Mouse (Mus musculus) liver, embryonic 16.5 days (tissue): ENCODE measurements around the gene Zfp598. TPM values are rescaled to one million over a fixed set of nuclear protein-coding genes. Genes with fewer than 3 reads are reported as not detected.

Experiments used
- ATAC-seq: fragments of 200-750 bp; cut with Nextera tagmentation; 2 replicates; pipeline ENCODE4 v1.8.0; 2017; ENCODE audit warnings: low read depth, mild to moderate bottlenecking, moderate number of reproducible peaks, moderate library complexity
- H3K27ac ChIP-seq: fragments of 300-500 bp; sonication (generic); 2 replicates; pipeline ENCODE4 v1.5.1; 2014; ENCODE audit warnings: mild to moderate bottlenecking, low read length
- H3K27me3 ChIP-seq: fragments of 300-500 bp; sonication (generic); 2 replicates; pipeline ENCODE4 v1.6.1; 2014; ENCODE audit warnings: low read depth, low read length, mixed read lengths; ENCODE audit not compliant: control insufficient read depth, insufficient read depth
- H3K36me3 ChIP-seq: fragments of 300-500 bp; sonication (generic); 2 replicates; pipeline ENCODE4 v1.6.1; 2014; ENCODE audit warnings: mild to moderate bottlenecking; ENCODE audit not compliant: control insufficient read depth, insufficient read depth
- H3K4me1 ChIP-seq: fragments of 300-500 bp; sonication (generic); 2 replicates; pipeline ENCODE4 v1.6.1; 2014; ENCODE audit warnings: low read depth, low read length, mixed read lengths; ENCODE audit not compliant: control insufficient read depth
- H3K4me2 ChIP-seq: fragments of 300-500 bp; sonication (generic); 2 replicates; pipeline ENCODE4 v1.6.1; 2014; ENCODE audit warnings: low read depth, low read length, mixed read lengths
- H3K4me3 ChIP-seq: fragments of 300-500 bp; sonication (generic); 2 replicates; pipeline ENCODE4 v1.5.1; 2014; ENCODE audit warnings: low read depth, mild to moderate bottlenecking, low read length
- H3K9ac ChIP-seq: fragments of 300-500 bp; sonication (generic); 2 replicates; pipeline ENCODE4 v1.6.1; 2014; ENCODE audit warnings: low read depth, low read length
- H3K9me3 ChIP-seq: fragments of 300-500 bp; sonication (generic); replicated peaks from 2 replicates; pipeline ENCODE4 v1.6.1; 2016; ENCODE audit warnings: low read length; ENCODE audit not compliant: control insufficient read depth
- WGBS: fragments of 180-500 bp; shearing (Covaris S2); extraction: QIAGEN DNeasy Blood & Tissue Kit; methylation state at CpG from one replicate; pipeline ENCODE4 v1.1.7; 2014; ENCODE audit not compliant: insufficient replicate concordance; 5-methylcytosine and 5-hydroxymethylcytosine counted together
- polyA plus RNA-seq: library from polyadenylated mRNA; unstranded; fragments of >200 nt; fragmentation: Nextera tagmentation; extraction: Ambion mirVana; gene quantifications from 2 replicates; pipeline ENCODE4 v1.2.1, GENCODE M21; 2015

The Zfp598 gene
- polyA plus RNA-seq, 1 experiment from 2014 or later, result 8.7 TPM

GRCm38 (mm10) chr17:24725637-24726390 lies 56.3 kb downstream of the Zfp598 start:
- H3K4me3 ChIP-seq, result no peak overlapping the region
- H3K9ac ChIP-seq, result no peak overlapping the region
- H3K27me3 ChIP-seq, result no peaks in the 10 kb centered on the region; the same call in 1 of the 2 replicates
- H3K4me1 ChIP-seq, result peaks cover 28% of the 10 kb centered on the region
- H3K36me3 ChIP-seq, result peaks cover 9% of the 10 kb centered on the region
- ATAC-seq, result no peak
- 46% methylated on average over 3 of the region's 3 CpGs for WGBS
- H3K4me2 ChIP-seq, result no peak overlapping the region
- H3K9me3 ChIP-seq, result no peaks in the 10 kb centered on the region
- H3K27ac ChIP-seq, result no peak overlapping the region

DNA sequence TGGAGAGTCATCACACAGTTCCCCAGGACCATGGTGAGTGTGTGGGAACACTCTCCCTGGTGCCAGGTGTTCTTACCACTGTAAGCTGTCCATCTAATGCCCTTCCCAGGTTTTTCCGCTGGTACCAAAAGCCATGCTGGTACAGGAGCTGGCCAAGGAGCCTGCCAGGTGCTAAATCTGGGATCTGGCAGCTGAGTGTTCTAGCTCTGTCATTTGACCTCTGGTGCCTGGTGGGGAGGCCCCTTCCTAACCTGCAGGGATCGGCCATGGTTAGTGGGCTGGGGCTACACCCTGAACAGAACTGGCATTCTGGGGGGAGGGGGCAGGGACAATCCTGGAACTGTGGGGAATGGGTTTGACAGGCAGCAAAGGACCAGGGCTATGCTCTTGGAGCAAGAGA lies 58.1 kb downstream of the Zfp598 start, which contains the start of gene Rpl3l:
Gene Rpl3l, plus strand, starts transcription at position 203 of the 400 bp plus-strand sequence.
- no peaks in the 10 kb centered on the region; the same call in 1 of the 2 replicates for H3K27me3 ChIP-seq
- H3K9me3 ChIP-seq, result no peaks in the 10 kb centered on the region
- no peaks in the 10 kb centered on the region; the same call in 1 of the 2 replicates for H3K36me3 ChIP-seq
- H3K4me3 ChIP-seq, result no peak within 1 kb of the TSS
- no peak within 1 kb of the TSS for H3K4me2 ChIP-seq
- H3K9ac ChIP-seq, result no peak within 1 kb of the TSS
- peaks cover 14% of the 10 kb centered on the region for H3K4me1 ChIP-seq
- no peak for ATAC-seq
- 62% methylated on average over 2 of the region's 2 CpGs for WGBS
- H3K27ac ChIP-seq, result no peak within 1 kb of the TSS

- no peak for ATAC-seq
- no peaks in the 10 kb centered on the region for H3K9me3 ChIP-seq
- no peak overlapping the region for H3K4me2 ChIP-seq
- no peaks in the 10 kb centered on the region for H3K36me3 ChIP-seq
- H3K27ac ChIP-seq, result no peak overlapping the region
- peaks cover 8% of the 10 kb centered on the region for H3K4me1 ChIP-seq
- no peaks in the 10 kb centered on the region; the same call in 1 of the 2 replicates for H3K27me3 ChIP-seq
- WGBS, result 57% methylated on average over 17 of the region's 17 CpGs
- H3K4me3 ChIP-seq, result no peak overlapping the region
- no peak overlapping the region for H3K9ac ChIP-seq
Observed at GRCm38 (mm10) chr17:24728184-24728583, 58.7 kb downstream of the Zfp598 start.

DNA sequence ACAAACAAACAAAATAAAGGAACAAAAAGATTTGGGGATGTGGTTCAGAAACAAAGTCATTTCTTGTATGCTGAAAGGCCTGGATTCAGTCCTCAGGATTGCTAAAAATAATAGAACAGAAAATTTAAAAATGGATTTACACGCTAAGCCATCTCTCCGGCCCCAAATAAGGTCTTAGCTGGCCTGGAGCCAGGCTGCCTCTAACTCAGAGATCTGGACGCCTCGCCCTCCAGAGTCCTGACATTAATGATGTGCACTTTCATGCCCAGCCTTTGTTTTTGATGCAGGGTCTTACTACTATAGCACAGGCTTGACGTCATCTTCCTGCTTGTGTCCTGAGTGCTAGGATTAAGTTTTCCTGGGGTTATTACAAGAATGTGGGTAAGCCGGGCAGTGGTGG lies 59.6 kb downstream of the Zfp598 start:
- H3K4me1 ChIP-seq, result peaks cover 3% of the 10 kb centered on the region
- no peaks in the 10 kb centered on the region for H3K9me3 ChIP-seq
- no peak overlapping the region for H3K4me3 ChIP-seq
- ATAC-seq, result no peak
- H3K4me2 ChIP-seq, result no peak overlapping the region
- 78% methylated on average over 6 of the region's 6 CpGs for WGBS
- H3K27ac ChIP-seq, result no peak overlapping the region
- no peak overlapping the region for H3K9ac ChIP-seq
- H3K36me3 ChIP-seq, result no peaks in the 10 kb centered on the region
- H3K27me3 ChIP-seq, result no peaks in the 10 kb centered on the region; the same call in 1 of the 2 replicates

GRCm38 (mm10) chr17:24730787-24731186 lies 61.3 kb downstream of the Zfp598 start:
- peaks cover 5% of the 10 kb centered on the region for H3K4me1 ChIP-seq
- no peaks in the 10 kb centered on the region for H3K9me3 ChIP-seq
- H3K9ac ChIP-seq, result no peak overlapping the region
- H3K4me2 ChIP-seq, result no peak overlapping the region
- no peaks in the 10 kb centered on the region for H3K36me3 ChIP-seq
- H3K27ac ChIP-seq, result no peak overlapping the region
- no peaks in the 10 kb centered on the region; the same call in 1 of the 2 replicates for H3K27me3 ChIP-seq
- no peak overlapping the region for H3K4me3 ChIP-seq
- 68% methylated on average over 14 of the region's 14 CpGs for WGBS
- no peak for ATAC-seq

Other genes with a start within 250 kb of the Zfp598 start
- gene Eci1, start 243.0 kb upstream of the Zfp598 start, polyA plus RNA-seq, result 94.0 and 95.5 TPM in 2 replicates
- 0.49 and 0.67 TPM in 2 replicates for gene Dnase1l2, start 226.6 kb upstream of the Zfp598 start, polyA plus RNA-seq
- 11.4 and 12.3 TPM in 2 replicates for gene E4f1, start 199.4 kb upstream of the Zfp598 start, polyA plus RNA-seq
- gene Pgp, start 199.3 kb upstream of the Zfp598 start, polyA plus RNA-seq, result 48.2 and 49.0 TPM in 2 replicates
- not detected in 2 replicates for gene Bricd5, start 195.8 kb upstream of the Zfp598 start, polyA plus RNA-seq
- 11.8 and 11.9 TPM in 2 replicates for gene Mlst8, start 190.6 kb upstream of the Zfp598 start, polyA plus RNA-seq
- 0.08 and 0.13 TPM in 2 replicates for gene Caskin1, start 181.1 kb upstream of the Zfp598 start, polyA plus RNA-seq
- 28.5 and 29.6 TPM in 2 replicates for gene Traf7, start 141.7 kb upstream of the Zfp598 start, polyA plus RNA-seq
- gene Rab26, start 135.5 kb upstream of the Zfp598 start, polyA plus RNA-seq, result 0.46 and 0.87 TPM in 2 replicates
- gene Pkd1, start 119.9 kb upstream of the Zfp598 start, polyA plus RNA-seq, result 2.7 and 4.0 TPM in 2 replicates
- gene Tsc2, start 37.1 kb upstream of the Zfp598 start, polyA plus RNA-seq, result 20.6 and 23.7 TPM in 2 replicates
- 5.9 and 6.7 TPM in 2 replicates for gene Nthl1, start 37.0 kb upstream of the Zfp598 start, polyA plus RNA-seq
- 9.8 and 11.8 TPM in 2 replicates for gene Slc9a3r2, start 19.4 kb upstream of the Zfp598 start, polyA plus RNA-seq
- 0.15 and 0.38 TPM in 2 replicates for gene Npw, start 11.2 kb upstream of the Zfp598 start, polyA plus RNA-seq
- 0.05 and 0.21 TPM in 2 replicates for gene Syngr3, start 20.3 kb downstream of the Zfp598 start, polyA plus RNA-seq
- 23.7 and 23.9 TPM in 2 replicates for gene Gfer, start 26.5 kb downstream of the Zfp598 start, polyA plus RNA-seq
- 0.37 and 0.42 TPM in 2 replicates for gene Noxo1, start 26.5 kb downstream of the Zfp598 start, polyA plus RNA-seq
- gene Tbl3, start 38.0 kb downstream of the Zfp598 start, polyA plus RNA-seq, result 29.3 and 29.5 TPM in 2 replicates
- gene Rnf151, start 48.4 kb downstream of the Zfp598 start, polyA plus RNA-seq, result 0.07 TPM in 1 of 2 replicates, not detected in the other
- gene Rps2, start 48.4 kb downstream of the Zfp598 start, polyA plus RNA-seq, result 868 and 907 TPM in 2 replicates
- gene Ndufb10, start 54.8 kb downstream of the Zfp598 start, polyA plus RNA-seq, result 168 and 174 TPM in 2 replicates
- 0.34 TPM in 1 of 2 replicates, not detected in the other for gene Rpl3l, start 58.1 kb downstream of the Zfp598 start, polyA plus RNA-seq
- 30.0 and 33.9 TPM in 2 replicates for gene Msrb1, start 67.0 kb downstream of the Zfp598 start, polyA plus RNA-seq
- gene Hs3st6, start 83.3 kb downstream of the Zfp598 start, polyA plus RNA-seq, result 0.24 TPM in 1 of 2 replicates, not detected in the other
- 0.30 and 0.56 TPM in 2 replicates for gene Meiob, start 134.6 kb downstream of the Zfp598 start, polyA plus RNA-seq
- gene Hagh, start 170.5 kb downstream of the Zfp598 start, polyA plus RNA-seq, result 124 and 125 TPM in 2 replicates
- gene Fahd1, start 180.7 kb downstream of the Zfp598 start, polyA plus RNA-seq, result 46.3 and 47.3 TPM in 2 replicates
- 11.0 and 11.7 TPM in 2 replicates for gene Igfals, start 196.3 kb downstream of the Zfp598 start, polyA plus RNA-seq
- 53.2 and 55.5 TPM in 2 replicates for gene Nubp2, start 216.7 kb downstream of the Zfp598 start, polyA plus RNA-seq
- 38.9 and 40.3 TPM in 2 replicates for gene Spsb3, start 217.0 kb downstream of the Zfp598 start, polyA plus RNA-seq
- 12.1 and 12.2 TPM in 2 replicates for gene Eme2, start 225.4 kb downstream of the Zfp598 start, polyA plus RNA-seq
- gene Mrps34, start 225.4 kb downstream of the Zfp598 start, polyA plus RNA-seq, result 48.9 and 50.7 TPM in 2 replicates
- 46.7 and 54.0 TPM in 2 replicates for gene Nme3, start 226.8 kb downstream of the Zfp598 start, polyA plus RNA-seq